Mouse (Mus musculus) kidney, postnatal 0 days (tissue): ENCODE results near the gene Kif27. TPM values are rescaled to one million over a fixed set of nuclear protein-coding genes. Genes with fewer than 3 reads are reported as not detected.
A peak's percentile ranks its signal among the peaks of the same experiment; 100 is the strongest.

Source experiments
- ATAC-seq: fragments of 200-750 bp; cut with Nextera tagmentation; replicated peaks from 2 replicates; pipeline ENCODE4 v1.8.0; 2017; ENCODE audit warnings: low read depth, moderate number of reproducible peaks, moderate TSS enrichment, moderate library complexity; ENCODE audit not compliant: low FRiP score
- DNase-seq: peaks from one replicate; pipeline ENCODE4 v3.0.0-alpha.2; 2016; ENCODE audit warnings: low spot score
- H3K27ac ChIP-seq: fragments of 300-500 bp; sonication (generic); 2 replicates; pipeline ENCODE4 v1.5.1; 2014; ENCODE audit warnings: mild to moderate bottlenecking
- H3K27me3 ChIP-seq: fragments of 300-500 bp; sonication (generic); 2 replicates; pipeline ENCODE4 v1.6.1; 2014; ENCODE audit warnings: low read length, mixed read lengths; ENCODE audit not compliant: insufficient read depth
- H3K36me3 ChIP-seq: fragments of 300-500 bp; sonication (generic); 2 replicates; pipeline ENCODE4 v1.6.1; 2014; ENCODE audit warnings: low read length, mixed read lengths; ENCODE audit not compliant: insufficient read depth
- H3K4me1 ChIP-seq: fragments of 300-500 bp; sonication (generic); replicated peaks from 2 replicates; pipeline ENCODE4 v1.6.1; 2014; ENCODE audit warnings: antibody characterized with exemption, low read length, mixed read lengths; ENCODE audit not compliant: insufficient read depth
- H3K4me2 ChIP-seq: fragments of 300-500 bp; sonication (generic); 2 replicates; pipeline ENCODE4 v1.6.1; 2014; ENCODE audit warnings: mild to moderate bottlenecking, low read length, moderate library complexity, mixed read lengths
- H3K4me3 ChIP-seq: fragments of 300-500 bp; sonication (generic); replicated peaks from 2 replicates; pipeline ENCODE4 v1.5.1; 2014; ENCODE audit warnings: low read depth, low read length
- H3K9ac ChIP-seq: fragments of 300-500 bp; sonication (generic); 2 replicates; pipeline ENCODE4 v1.6.1; 2014; ENCODE audit warnings: low read depth, low read length
- H3K9me3 ChIP-seq: fragments of 300-500 bp; sonication (generic); replicated peaks from 2 replicates; pipeline ENCODE4 v1.6.1; 2016; ENCODE audit warnings: low read length, inconsistent platforms, mixed read lengths
- CTCF ChIP-seq: IDR thresholded peaks from 2 replicates; pipeline ENCODE4 v1.5.1; 2016; ENCODE audit warnings: antibody characterized with exemption, low read depth, mild to moderate bottlenecking, moderate library complexity
- WGBS: fragments of 180-500 bp; shearing (Covaris S2); extraction: QIAGEN DNeasy Blood & Tissue Kit; methylation state at CpG from one replicate; pipeline ENCODE4 v1.1.7; 2014; 5-methylcytosine and 5-hydroxymethylcytosine counted together
- microRNA counts: library from miRNA; unstranded; fragments of <30 nt; microRNA quantifications from one replicate; lab custom pipeline; 2015
- microRNA-seq: library from miRNA; unstranded; fragments of <30 nt; microRNA quantifications from one replicate; pipeline ENCODE4, GENCODE M21; 2016
- polyA plus RNA-seq: library from polyadenylated mRNA; unstranded; fragments of >200 nt; fragmentation: Nextera tagmentation; extraction: Ambion mirVana; gene quantifications from 2 replicates; pipeline ENCODE4 v1.2.1, GENCODE M21; 2015

Kif27 gene
- polyA plus RNA-seq, 1 experiment from 2014 or later: 0.55 TPM

DNA sequence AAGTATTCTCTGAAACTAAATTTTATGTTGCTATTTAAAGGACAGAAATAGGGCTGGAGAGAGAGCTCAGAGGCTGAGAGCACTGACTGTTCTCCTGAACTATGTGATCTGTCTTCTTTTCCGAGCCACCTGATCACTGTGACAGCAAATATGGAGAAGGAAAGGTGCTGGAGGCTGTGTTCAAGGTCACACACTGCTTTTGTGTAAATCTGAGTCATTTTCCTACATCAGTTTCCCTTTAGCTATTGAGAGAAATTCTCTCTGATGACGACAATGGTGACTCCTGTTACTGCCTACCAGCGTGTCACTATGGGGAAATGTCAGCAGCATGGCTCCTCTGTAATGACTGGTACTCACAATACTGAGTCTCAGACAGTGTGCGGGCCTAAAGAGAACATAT is 97.2 kb downstream of the Kif27 start:
- no peaks in the 10 kb centered on the region for H3K27me3 ChIP-seq
- ATAC-seq: no peak
- no peak overlapping the region for H3K4me3 ChIP-seq
- no peaks in the 10 kb centered on the region; the same call in 1 of the 2 replicates for H3K36me3 ChIP-seq
- H3K27ac ChIP-seq: no peak overlapping the region
- no peaks in the 10 kb centered on the region for H3K9me3 ChIP-seq
- WGBS: 86% methylated on average over 4 of the region's 4 CpGs
- H3K4me2 ChIP-seq: no peak overlapping the region
- H3K9ac ChIP-seq: no peak overlapping the region
- TF ChIP-seq CTCF: no peak
- DNase-seq: no peak
- H3K4me1 ChIP-seq: no peaks in the 10 kb centered on the region

DNA sequence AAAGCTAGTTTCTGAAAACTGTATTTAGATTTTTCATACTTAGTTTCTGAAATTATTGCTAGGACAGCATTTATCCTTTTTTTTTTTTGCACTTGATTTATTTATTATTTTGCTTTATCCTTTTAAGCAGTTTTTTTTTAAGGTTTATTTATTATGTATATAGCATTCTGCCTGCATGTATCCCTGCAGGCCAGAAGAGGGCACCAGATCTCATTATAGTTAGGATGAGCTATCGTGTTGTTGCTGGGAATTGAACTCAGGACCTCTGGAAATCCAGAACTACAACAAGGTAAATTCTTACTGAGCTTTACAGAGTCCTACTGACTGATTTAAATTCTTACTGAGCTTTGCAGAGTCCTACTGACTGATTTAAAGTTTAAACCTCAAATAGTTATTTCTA is 105.7 kb downstream of the Kif27 start:
- Histone ChIP-seq H3K4me1 (no peaks in the 10 kb centered on the region), H3K27ac (no peak overlapping the region), H3K9ac (no peak overlapping the region), H3K36me3 (peaks cover 20% of the 10 kb centered on the region), H3K4me3 (no peak overlapping the region), H3K4me2 (no peak overlapping the region), H3K27me3 (no peaks in the 10 kb centered on the region), H3K9me3 (no peaks in the 10 kb centered on the region)
- ATAC-seq (no peak), DNase-seq (no peak)
- TF ChIP-seq CTCF: peak; percentile 51
- WGBS: 95% methylated on average over 1 of the region's 1 CpGs

GRCm38 (mm10) chr13:58248957-58249356 is 110.0 kb downstream of the Kif27 start:
- no peak for ATAC-seq
- Histone ChIP-seq H3K4me1 (no peaks in the 10 kb centered on the region), H3K27me3 (no peaks in the 10 kb centered on the region), H3K9ac (no peak overlapping the region), H3K4me3 (no peak overlapping the region), H3K27ac (no peak overlapping the region), H3K36me3 (peaks cover 12% of the 10 kb centered on the region), H3K9me3 (no peaks in the 10 kb centered on the region), H3K4me2 (no peak overlapping the region)
- DNase-seq: no peak
- no peak for TF ChIP-seq CTCF
- WGBS: 87% methylated on average over 5 of the region's 5 CpGs

MicroRNAs within 50 kb of the gene (microRNA counts, 519-probe panel; counts per million panel counts)
- microRNA mmu-miR-7a (lab: Ali Mortazavi, UCI): 330 counts per million, percentile 68 among the panel's probes with 10 or more counts

Small RNA genes within 50 kb of the gene (microRNA-seq; reads per million reads assigned to microRNA genes)
- gene Mir6369 (not detected), gene Mir7-1 (44.7 reads per million, percentile 43 among the genes with 10 or more reads in this experiment)

Other genes starting within 250 kb of the Kif27 start
- gene Klhl3, start 245.5 kb downstream of the Kif27 start, polyA plus RNA-seq: 10.7 and 12.3 TPM in 2 replicates
- 54.7 and 54.8 TPM in 2 replicates for gene Hnrnpa0, start 230.6 kb downstream of the Kif27 start, polyA plus RNA-seq
- 48.5 and 48.7 TPM in 2 replicates for gene Idnk, start 201.5 kb downstream of the Kif27 start, polyA plus RNA-seq
- gene Ubqln1, start 143.5 kb downstream of the Kif27 start, polyA plus RNA-seq: 80.6 and 82.1 TPM in 2 replicates
- 43.7 and 54.2 TPM in 2 replicates for gene Gkap1, start 83.4 kb downstream of the Kif27 start, polyA plus RNA-seq
- gene 2210016F16Rik, start 26.1 kb upstream of the Kif27 start, polyA plus RNA-seq: 33.0 and 33.7 TPM in 2 replicates
- 19.3 and 20.5 TPM in 2 replicates for gene Rmi1, start 43.1 kb upstream of the Kif27 start, polyA plus RNA-seq
- 1,049 and 1,178 TPM in 2 replicates for gene Hnrnpk, start 44.2 kb upstream of the Kif27 start, polyA plus RNA-seq